Mouse (Mus musculus) ES-E14 (cell line): Measurements from ENCODE around the gene Foxred1.

Experiments used
- CHD2 ChIP-seq: IDR thresholded peaks from 2 replicates; pipeline ENCODE4 v1.6.1; 2014; ENCODE audit warnings: mild to moderate bottlenecking, low read depth, low read length, inconsistent platforms
- HCFC1 ChIP-seq: IDR thresholded peaks from 2 replicates; pipeline ENCODE4 v1.6.1; 2012; ENCODE audit warnings: low read length, inconsistent platforms, borderline replicate concordance; ENCODE audit not compliant: insufficient read depth
- MAFK ChIP-seq: IDR thresholded peaks from 2 replicates; pipeline ENCODE4 v1.6.1; 2014; ENCODE audit warnings: mild to moderate bottlenecking, low read depth, low read length, inconsistent platforms; ENCODE audit not compliant: insufficient read depth
- ZC3H11A ChIP-seq: IDR thresholded peaks from 2 replicates; pipeline ENCODE4 v1.6.1; 2012; ENCODE audit warnings: low read depth, mild to moderate bottlenecking, inconsistent platforms, low read length, borderline replicate concordance
- ZNF384 ChIP-seq: IDR thresholded peaks from 2 replicates; pipeline ENCODE4 v1.6.1; 2012; ENCODE audit warnings: low read depth, low read length, inconsistent platforms

GRCm38 (mm10) chr9:35156002-35156710 lies 54.7 kb downstream of the Foxred1 start:
- no peak for TF ChIP-seq HCFC1
- no peak for TF ChIP-seq MAFK
- TF ChIP-seq ZC3H11A: no peak
- no peak for TF ChIP-seq CHD2
- no peak for TF ChIP-seq ZNF384
